Mouse (Mus musculus): ENCODE data around the gene Csf1.

Gene Csf1

DNA sequence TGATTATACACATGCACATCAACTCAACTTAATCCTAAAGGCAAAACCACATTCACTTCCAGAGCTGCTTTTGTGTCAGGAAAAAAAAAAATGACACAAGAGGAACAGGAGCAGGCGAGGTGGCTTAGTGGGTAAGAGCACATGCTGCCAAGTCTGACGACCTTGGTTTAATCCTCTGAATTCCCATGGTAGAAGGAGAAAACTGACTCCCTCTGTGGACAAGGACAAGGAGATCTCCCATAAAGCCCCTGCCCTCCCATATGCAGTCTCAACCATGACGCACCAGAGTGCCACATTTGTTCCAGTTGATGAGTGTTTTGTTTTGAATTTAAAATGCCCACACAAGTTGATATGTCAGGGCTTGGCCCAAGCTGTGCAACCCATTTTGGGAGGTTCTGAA is 51.1 kb downstream of the Csf1 start:
- DNase-seq (ENCODE audit: extremely low read depth, low read depth, low spot score): no peak

DNA sequence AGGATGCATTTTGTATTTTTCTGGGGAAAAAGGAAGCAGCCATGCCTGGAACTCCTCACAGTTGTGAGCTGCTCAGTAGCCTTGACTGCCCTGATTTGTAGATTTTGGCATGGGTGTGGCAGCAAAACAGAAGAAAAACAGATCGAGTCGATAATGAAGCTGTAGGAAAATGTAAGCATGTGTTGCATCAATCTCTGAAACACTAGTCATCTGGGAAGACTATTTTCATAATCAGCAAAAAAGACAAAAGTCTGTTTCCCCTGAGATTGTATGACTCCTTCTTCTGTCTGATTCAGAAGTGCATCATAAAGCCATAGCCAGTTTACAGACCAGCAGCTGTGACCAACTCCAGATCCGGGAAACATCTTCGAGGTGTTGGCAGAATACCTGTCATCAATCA is 53.0 kb downstream of the Csf1 start:
- DNase-seq (ENCODE audit: extremely low read depth, low read depth, low spot score): no peak

DNA sequence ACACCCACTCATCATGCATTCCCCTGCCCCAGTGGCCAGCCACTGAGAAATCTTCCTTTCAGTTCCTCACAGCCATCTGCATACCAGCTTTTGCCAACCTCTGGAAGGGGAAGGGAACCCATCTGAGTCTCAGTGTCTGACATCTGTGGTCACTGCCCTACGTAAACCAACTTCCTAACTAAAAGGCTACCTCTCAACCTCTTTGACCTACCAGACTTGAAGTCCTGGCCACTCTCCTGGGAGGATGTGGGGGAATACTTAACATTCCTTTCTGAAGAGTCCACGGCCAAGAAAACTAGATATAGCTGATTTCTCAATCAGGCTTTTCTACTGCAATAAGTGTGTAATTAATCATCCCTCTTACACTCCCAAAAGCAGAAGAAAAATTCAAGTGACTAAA is 54.1 kb downstream of the Csf1 start:
- no peak for DNase-seq (ENCODE audit: extremely low read depth, low read depth, low spot score)

DNA sequence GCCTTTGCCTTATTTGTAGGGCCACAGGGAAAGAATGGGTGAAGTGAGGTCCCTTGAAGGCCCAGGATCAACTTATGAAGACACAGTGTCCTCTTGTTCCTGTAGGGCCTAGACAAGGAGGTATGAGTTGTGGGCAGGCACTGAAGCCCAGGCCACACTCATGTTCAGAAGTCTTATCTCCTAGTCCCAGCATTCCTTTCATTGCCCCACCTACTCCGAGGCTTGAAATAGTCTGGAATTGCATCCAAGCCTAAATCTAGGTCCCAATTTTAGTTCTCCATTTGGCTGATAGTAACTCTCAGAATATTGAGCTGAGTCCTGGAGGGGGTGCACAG is 55.9 kb downstream of the Csf1 start:
- no peak for DNase-seq (ENCODE audit: extremely low read depth, low read depth, low spot score)

DNA sequence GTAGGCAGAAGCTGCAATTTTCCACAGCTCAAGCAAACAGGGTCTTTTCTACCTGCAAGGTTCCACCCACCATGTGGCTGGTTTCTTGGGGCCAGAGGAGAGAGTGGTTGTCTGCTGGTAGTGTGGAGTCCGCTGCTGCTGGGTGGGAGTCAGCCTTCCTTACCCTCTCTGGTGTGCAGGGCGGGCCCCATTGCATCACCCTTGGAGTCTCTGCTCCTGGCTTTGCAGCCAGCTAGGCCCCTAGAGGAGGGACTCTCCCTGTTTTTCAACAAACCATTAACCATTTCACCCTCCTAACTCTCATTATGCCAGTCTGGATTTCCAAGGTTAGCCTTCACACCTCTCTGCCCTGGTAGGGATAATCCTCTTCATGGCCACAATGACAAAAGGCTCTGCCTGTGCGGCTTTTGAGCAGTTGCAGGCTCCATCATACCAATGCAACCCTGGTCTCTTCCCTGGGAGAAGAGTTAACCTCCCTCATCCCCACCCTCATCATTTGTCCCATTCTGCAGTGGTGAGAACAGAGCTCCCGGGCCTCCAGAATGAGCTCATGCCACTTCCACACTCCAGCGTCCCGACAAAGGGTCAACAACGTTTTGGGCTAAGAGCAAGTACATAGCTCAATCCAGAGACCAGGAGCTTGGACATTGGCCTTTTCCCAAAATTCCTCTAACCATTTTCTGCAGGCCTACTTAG is 56.4 kb downstream of the Csf1 start:
- no peak for DNase-seq (ENCODE audit: extremely low read depth, low read depth, low spot score)

DNA sequence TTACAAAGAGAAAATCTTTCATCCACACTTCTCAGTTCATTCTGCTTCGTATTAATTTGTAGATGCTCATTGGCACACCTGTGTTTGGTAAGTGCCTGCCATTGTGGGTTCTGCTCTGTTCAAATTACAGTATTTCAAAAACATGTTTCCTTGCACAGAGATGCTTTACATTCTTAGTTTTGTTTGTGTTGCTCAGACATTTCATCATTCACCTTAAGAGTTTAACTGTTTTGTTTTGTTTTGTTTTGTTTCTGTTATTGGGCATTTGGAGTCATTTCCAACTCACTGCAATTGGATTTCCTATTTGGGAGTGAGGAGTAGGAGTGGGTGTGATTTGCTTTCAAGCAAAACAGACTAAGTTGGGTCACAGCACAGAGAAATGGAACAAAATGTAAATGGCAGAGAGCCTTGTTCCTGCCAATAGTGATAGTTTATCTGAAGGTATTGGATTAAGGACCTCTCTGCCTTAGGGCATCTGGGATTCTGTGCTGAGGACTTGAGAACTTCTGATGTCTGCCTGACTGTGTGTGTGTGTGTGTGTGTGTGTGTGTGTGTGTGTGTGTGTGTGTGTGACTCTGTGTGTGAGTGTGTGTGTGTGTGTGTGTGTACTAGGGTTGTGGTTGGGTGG is 58.4 kb downstream of the Csf1 start:
- no peak for DNase-seq (ENCODE audit: extremely low read depth, low read depth, low spot score)

DNA sequence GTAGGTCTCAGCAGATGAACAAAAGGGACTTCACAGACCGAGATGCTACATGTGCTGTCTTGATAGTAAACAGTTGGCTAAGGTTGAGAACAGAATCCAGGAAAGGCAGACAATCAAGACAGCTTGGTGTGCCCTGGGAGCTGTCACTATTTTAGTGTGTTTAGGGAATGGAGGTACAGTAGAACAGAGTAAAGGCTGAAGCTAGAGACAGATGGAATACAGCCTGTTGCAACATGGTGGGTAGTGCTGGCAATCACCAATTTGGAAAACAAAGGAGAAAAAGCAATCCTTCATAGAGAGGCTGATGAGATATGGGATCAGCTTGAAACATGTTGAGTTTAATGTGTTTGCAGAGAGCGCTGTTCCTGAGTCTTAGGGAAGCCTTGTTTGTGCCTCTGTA is 59.6 kb downstream of the Csf1 start:
- DNase-seq (ENCODE audit: extremely low read depth, low read depth, low spot score): no peak

DNA sequence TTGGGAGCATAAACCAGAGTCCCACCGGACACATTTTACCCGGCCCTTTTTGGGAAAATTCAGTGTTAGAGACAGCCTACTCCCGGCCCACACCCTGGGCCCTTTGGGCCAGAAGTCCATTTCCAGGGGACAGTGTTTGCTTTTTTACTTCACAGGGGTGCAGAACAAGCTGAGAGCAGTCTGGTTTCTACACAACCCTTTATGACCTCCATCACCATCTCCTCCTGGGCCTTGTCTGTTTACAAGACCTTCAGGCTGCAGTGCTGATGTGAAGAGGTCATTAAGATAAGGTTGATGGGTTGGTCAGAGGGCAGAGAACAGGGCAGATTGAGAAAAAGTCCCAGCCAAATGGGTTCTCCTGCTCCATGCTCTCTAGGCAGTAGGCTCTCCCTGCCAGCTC is 63.4 kb downstream of the Csf1 start:
- no peak for DNase-seq (ENCODE audit: extremely low read depth, low read depth, low spot score)

DNA sequence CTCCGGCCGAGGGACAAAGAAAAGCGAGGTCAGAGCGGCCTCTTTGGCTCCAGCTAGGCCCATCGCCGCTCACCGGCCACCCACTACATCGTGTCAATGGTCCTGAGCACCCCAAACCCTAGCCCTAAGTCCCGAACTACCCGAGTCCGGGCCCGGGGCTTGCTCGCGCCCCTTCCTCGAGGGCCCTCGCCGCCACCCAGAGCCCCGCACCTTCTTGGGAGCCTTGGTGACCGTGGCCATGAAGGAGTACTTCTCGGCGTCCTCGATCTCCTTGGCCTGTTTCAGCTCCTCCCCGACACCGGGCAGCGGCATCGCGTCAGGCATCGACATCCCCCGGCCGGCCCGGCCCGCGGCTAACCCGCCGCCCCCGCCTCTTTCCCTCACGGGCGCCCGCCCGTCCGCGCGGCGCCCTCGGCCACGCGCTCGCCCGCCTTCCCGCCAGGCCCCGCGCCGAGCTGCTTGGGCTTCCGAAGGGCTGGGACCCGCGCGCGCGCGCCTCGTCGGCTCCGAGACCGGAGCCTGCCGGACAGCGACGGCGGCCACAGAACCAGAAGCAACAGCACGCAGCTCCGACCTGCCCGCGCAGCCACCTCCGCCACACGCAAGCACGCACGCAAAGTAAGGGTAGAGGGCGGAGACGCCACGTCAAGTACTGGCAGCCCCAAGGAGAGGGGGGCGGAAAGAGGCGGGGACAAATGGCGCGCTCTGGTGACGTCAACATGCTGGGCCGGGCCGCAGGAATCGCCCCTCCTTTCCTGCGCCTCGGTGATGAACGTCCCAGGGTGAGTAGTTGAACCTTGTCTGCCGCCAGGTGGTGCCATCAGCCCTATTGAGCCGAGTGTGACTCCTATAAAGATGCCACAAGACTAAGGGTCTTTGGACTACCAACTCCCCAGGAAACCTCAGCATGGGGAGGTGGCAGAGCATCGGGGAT is 64.1 kb downstream of the Csf1 start, which contains the start of gene Ahcyl1:
Gene Ahcyl1 (minus strand): TSS at position 613 of the 934 bp plus-strand sequence.
- peak; percentile 69 for DNase-seq (ENCODE audit: extremely low read depth, low read depth, low spot score)

DNA sequence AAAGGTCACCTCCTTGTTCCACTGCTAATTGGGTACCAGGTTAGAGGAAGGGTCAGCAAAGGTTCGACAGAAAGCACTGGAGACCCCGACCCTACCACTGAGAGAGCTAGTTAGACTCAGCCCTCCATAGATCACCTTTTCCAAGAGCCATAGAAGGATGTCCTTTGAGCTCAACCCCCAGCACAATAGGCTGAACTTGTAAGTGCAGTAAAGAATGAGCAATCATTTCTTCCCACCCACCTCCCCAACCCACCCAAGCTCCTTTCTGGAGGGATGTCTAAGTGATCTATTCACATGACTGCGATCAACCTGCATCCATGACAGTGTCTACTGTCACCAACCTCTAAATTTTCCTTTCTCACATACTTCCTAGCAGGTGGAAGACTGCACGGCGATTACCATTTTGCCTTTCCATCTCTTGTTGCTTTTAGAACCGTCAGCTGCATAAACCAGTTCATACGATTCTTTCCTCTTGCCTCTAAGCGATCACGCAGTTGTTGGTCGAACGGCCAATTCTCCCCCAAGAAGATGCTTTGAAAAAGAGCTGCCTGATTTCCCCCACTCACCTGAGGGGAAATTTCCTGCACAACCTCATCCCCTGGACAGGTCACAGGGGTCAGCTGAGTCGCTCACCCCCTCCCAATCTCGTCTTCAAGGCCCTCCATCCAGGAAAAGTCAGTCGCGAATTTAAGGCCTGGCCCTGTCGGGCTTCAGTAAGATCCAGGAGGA is 64.9 kb downstream of the Csf1 start:
- no peak for DNase-seq (ENCODE audit: extremely low read depth, low read depth, low spot score)

DNA sequence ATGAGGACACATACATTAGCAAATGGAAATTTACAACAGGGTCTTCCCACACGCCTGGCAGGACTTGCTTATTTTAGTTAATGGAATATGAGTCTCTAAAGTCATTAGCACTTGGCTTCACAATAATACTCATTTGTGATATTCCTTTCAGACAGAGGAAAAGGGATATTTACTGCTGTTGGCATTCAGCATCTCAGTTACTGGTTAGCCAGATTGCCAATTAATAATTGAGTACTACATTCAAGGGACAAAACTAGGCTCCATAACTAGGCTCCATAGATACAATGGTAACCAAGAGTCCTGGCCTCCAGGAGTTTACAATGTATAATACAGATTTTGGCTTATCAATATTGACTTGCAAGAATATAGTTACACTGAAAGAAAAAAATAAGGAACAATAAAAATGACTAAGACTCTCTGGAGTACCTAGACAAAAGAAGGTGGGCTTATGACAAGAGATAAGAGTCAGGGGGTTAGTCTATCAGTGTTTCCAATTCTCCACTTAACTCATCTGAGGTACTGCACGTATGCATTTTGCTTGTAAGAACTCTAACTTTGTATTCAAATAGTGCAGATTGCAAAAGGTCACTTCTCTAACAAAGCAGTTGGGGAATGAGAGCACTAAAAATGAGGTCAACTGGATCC is 65.9 kb downstream of the Csf1 start:
- no peak for DNase-seq (ENCODE audit: extremely low read depth, low read depth, low spot score)
